Mouse (Mus musculus): ENCODE measurements around the gene Kat5. TPM values are rescaled to one million over a fixed set of nuclear protein-coding genes. Genes with fewer than 3 reads are reported as not detected.

The Kat5 gene
- 77.8 and 89.0 TPM in 2 replicates for total RNA-seq (2017)

- peak; percentile 85 for ATAC-seq (ENCODE audit: extremely low read depth, insufficient number of reproducible peaks, low FRiP score, poor library complexity, severe bottlenecking)
These were observed at the start of gene Kat5 for GRCm38 (mm10) chr19:5609547-5610404. Kat5 (minus strand) TSS chr19:5610237.

- ATAC-seq (ENCODE audit: extremely low read depth, insufficient number of reproducible peaks, low FRiP score, poor library complexity, severe bottlenecking), result no peak
These were observed 44.8 kb upstream of the Kat5 start for GRCm38 (mm10) chr19:5654720-5655298.

GRCm38 (mm10) chr19:5653969-5654719 lies 44.1 kb upstream of the Kat5 start:
- no peak for ATAC-seq (ENCODE audit: extremely low read depth, insufficient number of reproducible peaks, low FRiP score, poor library complexity, severe bottlenecking)

GRCm38 (mm10) chr19:5652570-5652969 lies 42.5 kb upstream of the Kat5 start:
- ATAC-seq (ENCODE audit: extremely low read depth, insufficient number of reproducible peaks, low FRiP score, poor library complexity, severe bottlenecking), result no peak

- ATAC-seq (ENCODE audit: extremely low read depth, insufficient number of reproducible peaks, low FRiP score, poor library complexity, severe bottlenecking), result no peak
These were observed 41.7 kb upstream of the Kat5 start for GRCm38 (mm10) chr19:5651502-5652274.

- ATAC-seq (ENCODE audit: extremely low read depth, insufficient number of reproducible peaks, low FRiP score, poor library complexity, severe bottlenecking), result peak; percentile 34; the same call in 1 of the 2 replicates
These were observed 39.3 kb upstream of the Kat5 start for GRCm38 (mm10) chr19:5649298-5649741.

- ATAC-seq (ENCODE audit: extremely low read depth, insufficient number of reproducible peaks, low FRiP score, poor library complexity, severe bottlenecking), result peak; percentile 81
These were observed 38.6 kb upstream of the Kat5 start for GRCm38 (mm10) chr19:5648401-5649297.

- ATAC-seq (ENCODE audit: extremely low read depth, insufficient number of reproducible peaks, low FRiP score, poor library complexity, severe bottlenecking), result no peak
These were observed 37.8 kb upstream of the Kat5 start for GRCm38 (mm10) chr19:5647791-5648190.

GRCm38 (mm10) chr19:5646731-5647330 lies 36.8 kb upstream of the Kat5 start:
- no peak for ATAC-seq (ENCODE audit: extremely low read depth, insufficient number of reproducible peaks, low FRiP score, poor library complexity, severe bottlenecking)

GRCm38 (mm10) chr19:5645280-5645679 lies 35.2 kb upstream of the Kat5 start:
- no peak for ATAC-seq (ENCODE audit: extremely low read depth, insufficient number of reproducible peaks, low FRiP score, poor library complexity, severe bottlenecking)

- no peak for ATAC-seq (ENCODE audit: extremely low read depth, insufficient number of reproducible peaks, low FRiP score, poor library complexity, severe bottlenecking)
These were observed 31.6 kb upstream of the Kat5 start for GRCm38 (mm10) chr19:5641641-5642040.

GRCm38 (mm10) chr19:5641021-5641420 lies 31.0 kb upstream of the Kat5 start:
- no peak for ATAC-seq (ENCODE audit: extremely low read depth, insufficient number of reproducible peaks, low FRiP score, poor library complexity, severe bottlenecking)

- ATAC-seq (ENCODE audit: extremely low read depth, insufficient number of reproducible peaks, low FRiP score, poor library complexity, severe bottlenecking), result no peak
These were observed 30.3 kb upstream of the Kat5 start for GRCm38 (mm10) chr19:5640339-5640738.

- no peak for ATAC-seq (ENCODE audit: extremely low read depth, insufficient number of reproducible peaks, low FRiP score, poor library complexity, severe bottlenecking)
These were observed 28.5 kb upstream of the Kat5 start for GRCm38 (mm10) chr19:5638416-5639005.

- peak; percentile 72 for ATAC-seq (ENCODE audit: extremely low read depth, insufficient number of reproducible peaks, low FRiP score, poor library complexity, severe bottlenecking)
These were observed 27.3 kb upstream of the Kat5 start, which contains the start of gene Rela for GRCm38 (mm10) chr19:5637069-5638047. Rela (plus strand) TSS chr19:5637483.

- ATAC-seq (ENCODE audit: extremely low read depth, insufficient number of reproducible peaks, low FRiP score, poor library complexity, severe bottlenecking), result no peak
These were observed 26.6 kb upstream of the Kat5 start for GRCm38 (mm10) chr19:5636571-5637041.

All from neutrophil, adult 5-6 weeks (primary cell).